9 mouse cellular contexts compared by ENCODE assay signal in the genomic region with DNA sequence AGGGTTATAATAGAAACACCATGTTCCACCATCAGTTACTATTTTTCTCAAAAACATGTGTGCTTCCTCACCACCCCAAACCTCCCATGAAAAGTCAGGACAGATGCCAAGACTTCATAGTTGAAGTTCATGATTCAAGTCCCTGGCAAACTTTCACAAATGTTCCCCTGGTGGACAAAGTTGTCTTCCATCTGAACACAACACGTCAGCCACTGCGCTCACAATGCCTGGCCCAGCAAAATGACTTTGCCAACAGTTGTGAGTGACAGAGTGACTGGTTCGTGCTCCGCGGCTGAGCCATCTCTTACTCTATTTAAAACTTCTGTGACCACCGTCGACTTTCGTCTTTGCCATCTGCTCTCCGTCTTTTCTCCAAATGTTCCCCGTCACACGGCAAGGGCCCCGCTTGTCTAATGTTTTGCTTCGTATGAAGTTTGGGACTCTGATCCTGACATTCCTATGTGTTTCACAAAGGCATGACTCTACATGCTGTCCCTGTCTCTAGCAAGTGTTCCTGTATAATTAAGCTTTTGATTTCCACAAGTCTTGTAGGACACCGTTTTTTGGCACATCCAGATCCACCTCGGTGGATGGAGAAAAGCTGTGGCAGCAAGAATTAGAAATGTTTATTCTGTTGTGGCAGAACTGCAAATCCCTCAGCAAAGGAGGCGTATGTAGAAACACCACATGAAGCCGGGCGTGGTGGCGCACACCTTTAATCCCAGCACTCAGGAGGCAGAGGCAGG.
A peak's percentile ranks its signal among the peaks of the same experiment; 100 is the strongest.
DNase-seq lines count a peak whose midpoint lies in the region; ATAC-seq and TF ChIP-seq lines count a peak whose summit lies in the region.
"Had no signal": no experiment of that assay in that cellular context is flagged by ENCODE, and none has a peak within 500 bp of the region (broad histone marks: within the 10 kb centered on the region; RNA-seq: fewer than 3 reads in every experiment).

No protein-coding gene starts in this region.

- no peaks in the 10 kb centered on the region for H3K36me3 ChIP-seq in heart, adult 2 months (ENCODE audit: control insufficient read depth, insufficient read depth, low read length)
- H3K36me3 ChIP-seq in heart, embryonic 12.5 days = no peaks in the 10 kb centered on the region
- H3K36me3 ChIP-seq in lung, embryonic 14.5 days (ENCODE audit: insufficient read depth) = no peaks in the 10 kb centered on the region
- H3K36me3 ChIP-seq in hindbrain, embryonic 10.5 days = no peaks in the 10 kb centered on the region

- TF ChIP-seq CTCF in heart, adult 2 months (IDR thresholded peaks at IDR 0.05) = peak; percentile 47
- TF ChIP-seq CTCF in lung, embryonic 14.5 days (IDR thresholded peaks at IDR 0.05; ENCODE audit: low read depth) = peak; percentile 62

- no peaks in the 10 kb centered on the region for H3K4me1 ChIP-seq in heart, adult 2 months (ENCODE audit: control insufficient read depth, insufficient read depth, low read length)
- no peaks in the 10 kb centered on the region for H3K4me1 ChIP-seq in heart, embryonic 12.5 days (replicated peaks)
- no peaks in the 10 kb centered on the region; the same call in 1 of the 2 replicates for H3K4me1 ChIP-seq in lung, embryonic 14.5 days (ENCODE audit: insufficient read depth)
- H3K4me1 ChIP-seq in hindbrain, embryonic 10.5 days (replicated peaks) = no peaks in the 10 kb centered on the region

- DNase-seq in heart, adult 2 months = peak; percentile 39
- DNase-seq in adipocyte (ENCODE audit: low spot score) = peak; percentile 5
- DNase-seq in gonadal fat pad, adult 2 months (ENCODE audit: low read depth) = peak; percentile 45
- peak; percentile 92 for DNase-seq in lung, embryonic 14.5 days
- DNase-seq in left cerebral cortex, postnatal 14 days (ENCODE audit: low spot score in 2 of 2) = no peak
- DNase-seq in hindbrain, embryonic 10.5 days (ENCODE audit: low spot score) = no peak
- DNase-seq in c-Kit-positive CD71-positive TER-119-positive erythroid progenitor cells, embryonic 14.5 days (ENCODE audit: low spot score) = no peak

- H3K79me2 ChIP-seq in heart, adult 2 months (replicated peaks; ENCODE audit: control insufficient read depth, insufficient read depth, low read length) = no peaks in the 10 kb centered on the region

- no peak for ATAC-seq in heart, embryonic 12.5 days (ENCODE audit: insufficient number of reproducible peaks, low FRiP score)
- peak; percentile 90 for ATAC-seq in lung, embryonic 14.5 days (ENCODE audit: insufficient read depth)

- TF ChIP-seq POLR2A in heart, adult 2 months (IDR thresholded peaks at IDR 0.05; ENCODE audit: insufficient read depth, low read depth, low read length) = no peak

- H3K27me3 ChIP-seq in heart, adult 2 months (ENCODE audit: control insufficient read depth, insufficient read depth, low read length) = no peaks in the 10 kb centered on the region
- no peaks in the 10 kb centered on the region for H3K27me3 ChIP-seq in heart, embryonic 12.5 days (replicated peaks)
- H3K27me3 ChIP-seq in lung, embryonic 14.5 days (ENCODE audit: insufficient read depth, low read length) = no peaks in the 10 kb centered on the region
- H3K27me3 ChIP-seq in hindbrain, embryonic 10.5 days (ENCODE audit: insufficient read depth, poor library complexity, severe bottlenecking) = no peaks in the 10 kb centered on the region

- H3K9ac ChIP-seq in heart, adult 2 months (ENCODE audit: low read depth, low read length) = no peak overlapping the region
- H3K9ac ChIP-seq in heart, embryonic 12.5 days = no peak overlapping the region
- H3K9ac ChIP-seq in lung, embryonic 14.5 days = no peak overlapping the region

- no peak overlapping the region for H3K4me3 ChIP-seq in heart, adult 2 months
- no peak overlapping the region for H3K4me3 ChIP-seq in heart, embryonic 12.5 days
- H3K4me3 ChIP-seq in lung, embryonic 14.5 days (ENCODE audit: low read depth, low read length) = no peak overlapping the region
- H3K4me3 ChIP-seq in hindbrain, embryonic 10.5 days = no peak overlapping the region

- no peak for TF ChIP-seq EP300 in heart, adult 2 months (IDR thresholded peaks at IDR 0.05; ENCODE audit: insufficient read depth, low read depth, low read length)

- 76% methylated on average over 19 of the region's 19 CpGs for WGBS in heart, adult 2 months
- WGBS in heart, embryonic 12.5 days = 86% methylated on average over 19 of the region's 19 CpGs
- WGBS in lung, embryonic 14.5 days = 56% methylated on average over 19 of the region's 19 CpGs
- WGBS in hindbrain, embryonic 10.5 days = 95% methylated on average over 19 of the region's 19 CpGs

- H3K4me2 ChIP-seq in heart, embryonic 12.5 days = no peak overlapping the region
- no peak overlapping the region for H3K4me2 ChIP-seq in lung, embryonic 14.5 days
- H3K4me2 ChIP-seq: liver, embryonic 11.5 days had no signal

- no peaks in the 10 kb centered on the region for H3K9me3 ChIP-seq in heart, embryonic 12.5 days (replicated peaks)
- H3K9me3 ChIP-seq in lung, embryonic 14.5 days (ENCODE audit: low read depth, low read length) = no peaks in the 10 kb centered on the region
- no peaks in the 10 kb centered on the region for H3K9me3 ChIP-seq in hindbrain, embryonic 10.5 days

- H3K27ac ChIP-seq in heart, adult 2 months = no peak overlapping the region
- H3K27ac ChIP-seq in heart, embryonic 12.5 days (ENCODE audit: poor library complexity, severe bottlenecking) = no peak overlapping the region
- H3K27ac ChIP-seq in lung, embryonic 14.5 days (ENCODE audit: low read depth) = peak overlapping the region; percentile 79
- H3K27ac ChIP-seq in hindbrain, embryonic 10.5 days = no peak overlapping the region

- intact Hi-C loops in heart, adult 2 months (cut with DNase I) = no loop called here
- intact Hi-C loops in left cerebral cortex, postnatal 14 days (cut with DNase I) = no loop called here

Comparison
In these comparisons a context has a peak if more than half of its experiments do, and no peak if none do; other contexts are left out.
1. DNase-seq: peak in heart, adult 2 months (2 of 2), adipocyte (single experiment), gonadal fat pad, adult 2 months (single experiment) and lung, embryonic 14.5 days (single experiment); none in left cerebral cortex, postnatal 14 days (0 of 2), hindbrain, embryonic 10.5 days (single experiment) and c-Kit-positive CD71-positive TER-119-positive erythroid progenitor cells, embryonic 14.5 days (single experiment).